Mouse (Mus musculus): ENCODE data around the gene Tktl1. TPM values are rescaled to one million over a fixed set of nuclear protein-coding genes. Genes with fewer than 3 reads are reported as not detected.

Tktl1 gene
- polyA plus RNA-seq, 1 experiment from 2014 or later: 0.10 TPM

DNA sequence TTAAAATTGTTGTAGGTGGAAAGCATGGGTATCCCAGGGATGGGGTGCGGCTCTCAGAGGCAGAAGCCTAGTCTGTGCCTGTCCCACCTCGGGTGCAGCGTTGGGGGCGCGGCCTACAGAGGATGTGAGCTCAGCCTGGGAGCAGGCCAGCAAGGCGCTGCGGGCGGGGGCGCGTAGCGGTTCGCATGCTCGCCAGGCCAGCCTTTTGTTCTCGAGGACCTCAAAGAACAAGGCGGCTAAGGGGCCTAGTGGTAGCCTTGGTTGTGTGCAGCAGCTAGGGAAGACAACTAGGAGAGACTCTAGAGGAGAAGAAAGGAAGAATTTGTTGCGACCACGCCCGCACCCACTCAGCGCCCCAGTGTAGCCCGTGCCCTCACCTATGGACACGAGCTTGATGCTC is 68.6 kb downstream of the Tktl1 start:
- DNase-seq (ENCODE audit: low spot score): peak; percentile 85
- Histone ChIP-seq H3K27ac (peak overlapping the region; percentile 92), H3K4me3 (peak overlapping the region; percentile 70), H3K4me1 (no peaks in the 10 kb centered on the region), H3K9me3 (no peaks in the 10 kb centered on the region), H3K36me3 (peaks cover 32% of the 10 kb centered on the region), H3K27me3 (ENCODE audit: insufficient read depth, poor library complexity, severe bottlenecking) (no peaks in the 10 kb centered on the region)
- 20% methylated on average over 21 of the region's 21 CpGs for WGBS

DNA sequence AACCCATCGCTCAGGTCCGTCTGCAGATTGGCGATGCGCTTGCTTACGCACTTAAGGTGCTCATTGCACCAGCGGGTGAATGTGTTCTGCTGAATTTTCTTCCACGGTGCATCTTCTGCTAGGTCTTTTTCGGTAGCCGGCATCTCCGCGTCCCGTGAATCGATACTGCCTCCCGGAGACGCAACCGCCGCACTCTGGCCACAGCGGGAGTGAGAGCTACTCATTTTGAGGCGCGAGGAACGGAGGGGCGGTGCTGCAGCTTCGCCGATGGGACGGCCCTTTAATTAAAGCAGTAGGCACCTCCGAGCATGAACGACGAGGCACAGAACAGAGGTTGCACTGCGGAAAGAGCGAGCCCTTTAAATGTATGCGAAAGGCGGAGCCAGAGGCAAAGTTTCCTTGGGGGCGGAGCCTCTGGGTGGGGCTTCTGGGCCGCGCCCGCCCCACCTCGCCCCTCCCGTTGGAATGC is 69.2 kb downstream of the Tktl1 start:
- Histone ChIP-seq H3K27me3 (ENCODE audit: insufficient read depth, poor library complexity, severe bottlenecking) (no peaks in the 10 kb centered on the region), H3K27ac (peak overlapping the region; percentile 92), H3K4me1 (no peaks in the 10 kb centered on the region), H3K4me3 (peak overlapping the region; percentile 70), H3K36me3 (peaks cover 27% of the 10 kb centered on the region), H3K9me3 (no peaks in the 10 kb centered on the region)
- peak; percentile 96 for DNase-seq (ENCODE audit: low spot score)
- WGBS: 18% methylated on average over 37 of the region's 38 CpGs

DNA sequence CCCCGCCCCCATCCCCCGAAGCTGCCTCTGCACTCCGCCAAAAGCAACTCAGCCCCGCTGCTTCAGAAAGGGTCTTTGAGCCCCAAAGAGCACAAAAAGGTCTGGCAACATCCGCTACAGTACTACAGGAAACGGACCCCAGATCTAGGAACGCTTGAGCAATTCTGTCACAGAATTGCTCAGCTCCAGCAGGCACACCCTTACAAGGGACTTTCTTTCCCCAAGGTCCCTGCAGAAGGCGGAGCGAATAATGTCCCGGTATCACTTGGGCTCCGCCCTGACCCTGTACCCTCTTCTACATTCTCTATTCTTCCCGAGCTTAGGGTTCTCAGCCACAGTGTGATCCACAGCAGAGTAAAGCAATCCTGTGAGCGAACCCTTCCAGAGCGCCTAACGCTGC is 69.6 kb downstream of the Tktl1 start:
- peak overlapping the region; percentile 70 for H3K4me3 ChIP-seq
- WGBS: 25% methylated on average over 15 of the region's 15 CpGs
- no peak for DNase-seq (ENCODE audit: low spot score)

DNA sequence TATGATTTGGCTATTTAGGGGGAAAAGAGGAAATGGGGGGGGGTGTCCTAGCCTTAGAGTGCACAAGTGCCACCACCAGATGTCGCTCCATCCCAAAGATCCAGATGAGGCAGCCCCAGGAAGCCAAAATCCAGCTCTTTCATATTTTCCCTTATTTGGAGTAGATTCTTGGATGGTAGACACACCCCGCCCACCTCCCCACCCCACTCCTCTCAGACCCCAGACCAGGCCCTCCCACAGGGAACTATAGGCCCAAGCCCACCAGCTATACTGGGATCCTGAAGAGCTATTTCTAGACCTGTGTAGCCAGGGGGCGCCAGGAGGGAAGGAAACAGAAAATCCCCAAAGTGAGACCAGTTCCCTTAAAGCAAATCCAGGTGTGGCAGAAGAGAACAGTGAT is 71.6 kb downstream of the Tktl1 start:
- H3K27ac ChIP-seq: peak overlapping the region; percentile 86
- 23% methylated on average over 3 of the region's 3 CpGs for WGBS

More for the DNA sequence above, 69.6 kb downstream of the Tktl1 start:
- H3K4me1 ChIP-seq: no peaks in the 10 kb centered on the region
- H3K27ac ChIP-seq: peak overlapping the region; percentile 92
- no peaks in the 10 kb centered on the region for H3K9me3 ChIP-seq
- H3K27me3 ChIP-seq (ENCODE audit: insufficient read depth, poor library complexity, severe bottlenecking): no peaks in the 10 kb centered on the region
- peaks cover 22% of the 10 kb centered on the region for H3K36me3 ChIP-seq

DNA sequence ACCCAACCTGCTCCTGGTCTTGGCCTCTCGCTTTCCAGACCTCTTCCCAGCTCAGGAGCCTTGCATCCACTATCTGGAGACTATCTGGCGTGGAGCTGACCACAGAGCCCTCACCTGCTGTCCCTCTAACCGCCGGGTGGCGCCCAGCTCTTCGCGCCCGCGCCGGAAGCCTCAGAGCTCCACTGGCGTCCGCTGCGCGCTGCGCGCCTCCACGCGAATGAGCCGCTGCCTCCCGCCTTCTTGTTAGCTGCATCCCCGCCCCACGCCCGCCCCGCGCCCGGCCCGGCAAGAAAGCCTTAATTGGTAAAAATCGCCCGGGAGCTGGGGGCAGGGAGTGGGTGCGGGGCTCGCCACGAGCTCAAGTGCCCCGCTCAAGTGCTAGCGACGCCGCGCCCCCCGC is 72.6 kb downstream of the Tktl1 start, which contains the start of gene Flna:
TSS of gene Flna (minus strand) at position 206 of the 400 bp plus-strand sequence.
- DNase-seq (ENCODE audit: low spot score): peak; percentile 84
- peak within 1 kb of the TSS; percentile 57 for H3K4me3 ChIP-seq
- no peaks in the 10 kb centered on the region for H3K4me1 ChIP-seq
- 0 out of 2 replicates have a peak, but pooled peaks cover 3% of the 10 kb centered on the region for H3K27me3 ChIP-seq (ENCODE audit: insufficient read depth, poor library complexity, severe bottlenecking)
- no peaks in the 10 kb centered on the region for H3K9me3 ChIP-seq
- peak within 1 kb of the TSS; percentile 86 for H3K27ac ChIP-seq
- no peaks in the 10 kb centered on the region for H3K36me3 ChIP-seq
- 15% methylated on average over 38 of the region's 38 CpGs for WGBS

More for the DNA sequence above, 71.6 kb downstream of the Tktl1 start:
- DNase-seq (ENCODE audit: low spot score): peak; percentile 81
- peaks cover 3% of the 10 kb centered on the region for H3K36me3 ChIP-seq
- H3K27me3 ChIP-seq (ENCODE audit: insufficient read depth, poor library complexity, severe bottlenecking): 0 out of 2 replicates have a peak, but pooled peaks cover 3% of the 10 kb centered on the region
- H3K4me3 ChIP-seq: peak overlapping the region; percentile 57
- no peaks in the 10 kb centered on the region for H3K9me3 ChIP-seq
- H3K4me1 ChIP-seq: no peaks in the 10 kb centered on the region

DNA sequence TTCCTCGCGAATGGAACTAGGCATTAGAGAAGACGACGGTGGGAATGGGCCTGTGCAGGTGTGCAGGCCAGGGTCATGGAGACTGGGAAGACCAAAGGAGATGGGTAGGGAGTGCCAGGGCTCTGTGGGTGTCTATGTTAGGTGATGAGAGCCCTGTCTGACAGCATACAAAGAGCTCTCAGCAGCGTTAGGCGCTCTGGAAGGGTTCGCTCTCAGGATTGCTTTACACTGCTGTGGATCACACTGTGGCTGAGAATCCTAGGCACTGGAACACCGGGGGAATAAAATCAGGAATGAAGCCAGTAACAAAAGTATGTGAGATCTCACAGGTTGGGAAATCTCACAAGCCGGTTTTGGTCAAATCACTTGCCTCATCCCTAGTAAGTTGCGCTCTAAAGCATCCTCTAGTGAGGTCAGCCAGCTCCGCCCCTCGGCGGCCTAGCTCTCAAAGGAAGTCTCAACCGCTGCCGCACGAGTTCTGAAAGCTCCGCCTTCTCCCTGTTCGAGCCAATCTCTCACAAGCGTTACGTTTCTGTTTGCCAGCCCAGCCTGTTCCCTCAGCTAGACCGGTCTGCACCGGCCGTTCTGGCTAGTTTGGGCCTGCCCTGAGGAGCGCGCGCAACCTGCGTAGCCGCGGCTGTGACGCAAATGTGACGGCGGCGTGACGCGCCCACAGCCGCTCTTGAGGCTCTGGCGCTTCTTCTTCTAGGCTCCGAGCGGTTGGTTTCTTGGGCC is 77.3 kb downstream of the Tktl1 start, which contains the start of gene Emd:
TSS of gene Emd (plus strand) at position 535 of the 735 bp plus-strand sequence.
- 0 out of 2 replicates have a peak, but pooled peaks cover 3% of the 10 kb centered on the region for H3K27me3 ChIP-seq (ENCODE audit: insufficient read depth, poor library complexity, severe bottlenecking)
- peak within 1 kb of the TSS; percentile 91 for H3K27ac ChIP-seq
- DNase-seq (ENCODE audit: low spot score): peak; percentile 96
- 26% methylated on average over 39 of the region's 39 CpGs for WGBS
- H3K4me3 ChIP-seq: peak within 1 kb of the TSS; percentile 70
- H3K9me3 ChIP-seq: no peaks in the 10 kb centered on the region
- H3K4me1 ChIP-seq: 0 out of 2 replicates have a peak, but pooled peaks cover 5% of the 10 kb centered on the region
- peaks cover 18% of the 10 kb centered on the region for H3K36me3 ChIP-seq

DNA sequence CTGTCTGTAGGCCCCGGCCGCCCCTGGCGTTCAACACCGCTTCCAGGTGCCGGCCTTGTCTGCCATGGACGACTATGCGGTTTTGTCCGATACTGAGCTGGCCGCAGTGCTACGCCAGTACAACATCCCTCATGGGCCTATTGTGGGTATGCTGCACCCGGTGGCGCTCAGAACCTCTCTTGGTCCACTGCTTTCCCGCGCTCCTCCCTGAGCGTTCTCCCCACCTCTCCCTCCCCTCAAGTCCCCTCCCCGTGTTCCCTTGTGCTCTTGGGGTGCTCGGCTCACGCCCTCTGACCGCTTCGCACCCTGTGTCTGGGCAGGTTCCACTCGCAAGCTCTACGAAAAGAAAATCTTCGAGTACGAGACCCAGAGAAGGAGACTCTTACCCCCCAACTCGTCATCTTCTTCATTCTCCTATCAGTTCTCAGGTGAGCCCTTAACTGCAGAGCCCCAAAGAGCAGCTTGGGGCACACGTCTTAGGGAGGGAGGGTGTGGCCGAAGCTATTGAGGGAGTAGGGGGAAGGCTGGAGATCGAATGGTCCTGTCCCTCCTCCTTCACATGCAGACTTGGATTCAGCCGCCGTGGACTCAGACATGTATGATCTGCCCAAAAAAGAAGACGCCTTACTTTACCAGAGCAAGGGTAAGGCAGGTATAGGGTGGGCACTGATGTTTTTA is 78.0 kb downstream of the Tktl1 start:
- peak overlapping the region; percentile 91 for H3K27ac ChIP-seq
- no peaks in the 10 kb centered on the region for H3K9me3 ChIP-seq
- 0 out of 2 replicates have a peak, but pooled peaks cover 3% of the 10 kb centered on the region for H3K27me3 ChIP-seq (ENCODE audit: insufficient read depth, poor library complexity, severe bottlenecking)
- H3K36me3 ChIP-seq: peaks cover 19% of the 10 kb centered on the region
- DNase-seq (ENCODE audit: low spot score): no peak
- 0 out of 2 replicates have a peak, but pooled peaks cover 5% of the 10 kb centered on the region for H3K4me1 ChIP-seq
- peak overlapping the region; percentile 70 for H3K4me3 ChIP-seq
- WGBS: 19% methylated on average over 31 of the region's 31 CpGs

DNA sequence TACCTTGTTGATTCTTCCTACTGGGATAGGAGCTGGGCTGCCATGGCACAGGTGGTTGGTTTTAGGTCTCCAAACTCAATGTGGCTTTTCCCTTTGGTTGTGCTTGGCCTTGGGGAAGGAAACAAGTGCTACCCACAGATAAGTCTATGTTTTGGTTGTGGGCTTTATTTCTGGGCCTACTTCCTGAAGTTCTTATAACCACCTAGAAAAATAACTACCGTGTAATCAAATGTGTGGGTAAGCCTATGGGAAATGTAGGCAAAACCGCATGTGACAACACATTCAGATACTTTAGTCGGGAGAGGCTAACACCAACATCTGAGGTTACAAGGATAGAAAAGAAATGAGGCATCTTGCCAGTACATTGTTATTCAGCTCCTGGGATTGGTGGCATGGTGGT is 80.7 kb downstream of the Tktl1 start:
- Histone ChIP-seq H3K27ac (no peak overlapping the region), H3K27me3 (ENCODE audit: insufficient read depth, poor library complexity, severe bottlenecking) (no peaks in the 10 kb centered on the region), H3K4me1 (0 out of 2 replicates have a peak, but pooled peaks cover 5% of the 10 kb centered on the region), H3K9me3 (no peaks in the 10 kb centered on the region), H3K4me3 (no peak overlapping the region), H3K36me3 (peaks cover 22% of the 10 kb centered on the region)
- 87% methylated on average over 3 of the region's 3 CpGs for WGBS
- no peak for DNase-seq (ENCODE audit: low spot score)

Other genes starting within 250 kb of the Tktl1 start
- 43.1 and 58.2 TPM in 2 replicates for gene Renbp, start 246.4 kb upstream of the Tktl1 start, polyA plus RNA-seq (2016; fragmentation: Nextera tagmentation; extraction: Ambion mirVana)
- 49.5 and 56.8 TPM in 2 replicates for gene Hcfc1, start 210.9 kb upstream of the Tktl1 start, polyA plus RNA-seq (2016; fragmentation: Nextera tagmentation; extraction: Ambion mirVana)
- 59.3 and 60.8 TPM in 2 replicates for gene Irak1, start 153.3 kb upstream of the Tktl1 start, polyA plus RNA-seq (2016; fragmentation: Nextera tagmentation; extraction: Ambion mirVana)
- not detected in 2 replicates for gene Opn1mw, start 49.8 kb upstream of the Tktl1 start, polyA plus RNA-seq (2016; fragmentation: Nextera tagmentation; extraction: Ambion mirVana)
- 11.3 and 13.1 TPM in 2 replicates for gene Mecp2, start 41.9 kb upstream of the Tktl1 start, polyA plus RNA-seq (2016; fragmentation: Nextera tagmentation; extraction: Ambion mirVana)
- not detected in 2 replicates for gene Tex28, start 9.4 kb upstream of the Tktl1 start, polyA plus RNA-seq (2016; fragmentation: Nextera tagmentation; extraction: Ambion mirVana)
- 199 and 236 TPM in 2 replicates for gene Flna, start 72.6 kb downstream of the Tktl1 start, polyA plus RNA-seq (2016; fragmentation: Nextera tagmentation; extraction: Ambion mirVana)
- 17.9 and 22.7 TPM in 2 replicates for gene Emd, start 77.4 kb downstream of the Tktl1 start, polyA plus RNA-seq (2016; fragmentation: Nextera tagmentation; extraction: Ambion mirVana)
- 496 and 543 TPM in 2 replicates for gene Rpl10, start 93.6 kb downstream of the Tktl1 start, polyA plus RNA-seq (2016; fragmentation: Nextera tagmentation; extraction: Ambion mirVana)
- 66.9 and 73.1 TPM in 2 replicates for gene Taz, start 104.7 kb downstream of the Tktl1 start, polyA plus RNA-seq (2016; fragmentation: Nextera tagmentation; extraction: Ambion mirVana)
- gene Dnase1l1, start 105.1 kb downstream of the Tktl1 start, polyA plus RNA-seq (2016; fragmentation: Nextera tagmentation; extraction: Ambion mirVana): 11.1 and 11.2 TPM in 2 replicates
- 114 and 125 TPM in 2 replicates for gene Atp6ap1, start 119.8 kb downstream of the Tktl1 start, polyA plus RNA-seq (2016; fragmentation: Nextera tagmentation; extraction: Ambion mirVana)
- 171 and 194 TPM in 2 replicates for gene Gdi1, start 127.7 kb downstream of the Tktl1 start, polyA plus RNA-seq (2016; fragmentation: Nextera tagmentation; extraction: Ambion mirVana)
- 57.1 and 65.2 TPM in 2 replicates for gene Fam50a, start 135.8 kb downstream of the Tktl1 start, polyA plus RNA-seq (2016; fragmentation: Nextera tagmentation; extraction: Ambion mirVana)
- gene Plxna3, start 151.8 kb downstream of the Tktl1 start, polyA plus RNA-seq (2016; fragmentation: Nextera tagmentation; extraction: Ambion mirVana): 7.0 and 12.7 TPM in 2 replicates
- gene Lage3, start 176.4 kb downstream of the Tktl1 start, polyA plus RNA-seq (2016; fragmentation: Nextera tagmentation; extraction: Ambion mirVana): 103 and 105 TPM in 2 replicates
- gene Ubl4a, start 196.0 kb downstream of the Tktl1 start, polyA plus RNA-seq (2016; fragmentation: Nextera tagmentation; extraction: Ambion mirVana): 64.2 and 71.0 TPM in 2 replicates
- 13.1 and 15.7 TPM in 2 replicates for gene Slc10a3, start 196.1 kb downstream of the Tktl1 start, polyA plus RNA-seq (2016; fragmentation: Nextera tagmentation; extraction: Ambion mirVana)
- gene Fam3a, start 216.0 kb downstream of the Tktl1 start, polyA plus RNA-seq (2016; fragmentation: Nextera tagmentation; extraction: Ambion mirVana): 24.0 and 25.3 TPM in 2 replicates
- gene Ikbkg, start 216.0 kb downstream of the Tktl1 start, polyA plus RNA-seq (2016; fragmentation: Nextera tagmentation; extraction: Ambion mirVana): 18.6 and 21.7 TPM in 2 replicates